Mouse (Mus musculus): ENCODE results near the gene Fam155a. TPM values are rescaled to one million over a fixed set of nuclear protein-coding genes. Genes with fewer than 3 reads are reported as not detected.
"Not testable (repeated sequence)": the region's sequence is repeated elsewhere in the genome, so short reads cannot be mapped to it uniquely, and the experiment has no call there.

The Fam155a gene
- 27.7 and 31.2 TPM in 2 replicates for polyA plus RNA-seq (2015; fragmentation: Nextera tagmentation; extraction: Ambion mirVana)

DNA sequence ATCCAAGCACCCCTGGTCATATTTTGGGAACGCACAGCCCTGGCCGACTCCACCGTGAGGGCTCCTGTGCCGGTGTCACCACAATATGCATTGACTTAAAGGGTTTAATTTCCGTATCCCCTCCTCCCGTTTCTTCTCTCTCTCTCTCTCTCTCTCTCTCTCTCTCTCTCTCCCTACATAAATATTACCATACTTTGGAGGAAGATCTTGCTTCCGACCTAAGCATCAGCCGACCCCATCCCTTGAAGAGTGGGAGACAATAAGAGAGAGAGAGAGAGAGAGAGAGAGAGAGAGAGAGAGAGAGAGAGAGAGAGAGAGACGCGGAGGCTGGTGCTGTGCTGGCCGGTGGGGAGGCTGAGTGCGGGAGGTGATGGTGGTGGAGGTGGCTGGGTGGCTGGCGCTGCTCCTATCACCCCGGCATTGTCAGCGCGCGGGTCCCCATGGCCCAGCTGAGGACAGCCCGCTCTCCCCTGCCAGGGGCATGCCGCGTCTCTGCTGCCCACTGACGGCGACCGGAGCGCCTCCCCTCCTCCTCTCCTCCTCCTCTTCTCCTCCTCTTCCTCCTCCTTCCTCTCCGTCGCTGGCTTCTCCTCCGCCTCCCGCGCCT lies at the start of gene Fam155a:
Fam155a (minus strand) TSS at position 163 of the 607 bp plus-strand sequence.
- peak within 1 kb of the TSS; percentile 84 for H3K4me3 ChIP-seq
- H3K4me1 ChIP-seq (replicated peaks) = peaks cover 25% of the 10 kb centered on the region

DNA sequence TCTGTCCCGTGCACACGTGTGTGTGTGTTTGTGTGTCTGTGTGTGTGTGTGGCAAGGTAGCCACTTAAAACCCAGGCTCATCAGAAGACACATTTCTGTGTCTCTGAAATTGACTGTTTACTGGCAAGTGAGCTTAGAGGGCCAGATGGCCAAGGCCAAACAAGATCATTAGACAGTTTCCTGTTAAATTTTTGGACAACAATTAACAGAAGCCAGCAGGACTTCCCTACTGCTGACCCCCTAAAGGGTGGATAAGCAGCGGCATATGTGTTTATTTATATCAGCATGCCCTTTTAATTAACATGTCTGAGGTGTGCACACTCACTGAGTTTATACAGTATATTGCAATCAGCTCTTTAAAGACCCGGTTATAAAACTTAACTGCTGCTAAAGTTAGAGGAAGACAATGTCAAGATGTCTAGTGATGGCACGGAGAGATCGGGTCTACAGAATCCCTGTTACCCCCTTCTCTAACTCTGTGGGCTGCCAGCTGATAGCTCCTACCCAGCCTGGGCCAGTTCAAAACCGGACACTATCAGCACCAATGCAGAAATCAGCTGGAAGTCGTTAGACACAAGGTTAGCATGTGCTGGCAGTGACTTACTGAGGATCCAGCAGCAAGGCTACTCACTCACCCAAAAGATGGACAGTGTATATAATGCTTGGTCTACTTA lies 42.4 kb upstream of the Fam155a start:
- 76% methylated on average over 8 of the region's 8 CpGs for WGBS
- H3K4me1 ChIP-seq (replicated peaks) = no peaks in the 10 kb centered on the region
- no peaks in the 10 kb centered on the region for H3K36me3 ChIP-seq
- H3K27ac ChIP-seq (replicated peaks) = no peak overlapping the region
- no peak overlapping the region for H3K4me3 ChIP-seq
- no peaks in the 10 kb centered on the region for H3K27me3 ChIP-seq
- H3K9me3 ChIP-seq = no peaks in the 10 kb centered on the region
- no peak overlapping the region for H3K4me2 ChIP-seq
- no peak for ATAC-seq (ENCODE audit: low FRiP score, low read depth)
- H3K9ac ChIP-seq = no peak overlapping the region

More for the DNA sequence above, at the start of gene Fam155a:
- H3K27me3 ChIP-seq = no peaks in the 10 kb centered on the region
- H3K9ac ChIP-seq = peak within 1 kb of the TSS; percentile 74
- WGBS = 2% methylated on average over 14 of the region's 29 CpGs
- peak within 1 kb of the TSS; percentile 94 for H3K27ac ChIP-seq (replicated peaks)
- no peaks in the 10 kb centered on the region for H3K36me3 ChIP-seq
- ATAC-seq (ENCODE audit: low FRiP score, low read depth) = peak; percentile 77
- peak within 1 kb of the TSS; percentile 90 for H3K4me2 ChIP-seq
- no peaks in the 10 kb centered on the region for H3K9me3 ChIP-seq

DNA sequence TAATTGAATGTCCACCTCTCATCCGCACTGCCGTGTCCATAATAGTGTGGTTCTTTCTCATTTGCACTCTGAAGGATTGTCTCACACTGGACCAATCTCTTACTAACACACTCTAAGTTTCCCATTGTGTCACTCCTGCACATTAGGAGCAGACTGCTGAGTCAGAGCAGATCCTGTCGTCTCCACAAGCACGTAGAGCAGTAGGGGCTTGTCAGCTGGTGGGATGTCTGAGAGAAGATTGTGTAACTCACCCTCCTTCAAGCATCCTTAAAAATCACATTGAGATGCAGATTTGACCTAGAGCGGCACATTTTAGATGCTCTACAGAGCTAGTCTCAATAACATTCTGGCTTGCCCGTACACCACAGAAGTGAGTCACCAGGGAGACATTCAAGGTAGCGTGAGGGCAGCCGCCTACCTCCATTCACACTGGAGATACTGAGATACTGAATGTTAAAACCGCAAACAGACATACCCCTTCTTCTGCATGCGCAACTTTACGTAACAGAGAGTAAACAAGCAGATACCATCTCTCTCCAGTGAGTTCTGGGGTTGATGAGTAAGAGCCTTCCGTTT lies 40.1 kb upstream of the Fam155a start:
- WGBS = 75% methylated on average over 12 of the region's 12 CpGs

DNA sequence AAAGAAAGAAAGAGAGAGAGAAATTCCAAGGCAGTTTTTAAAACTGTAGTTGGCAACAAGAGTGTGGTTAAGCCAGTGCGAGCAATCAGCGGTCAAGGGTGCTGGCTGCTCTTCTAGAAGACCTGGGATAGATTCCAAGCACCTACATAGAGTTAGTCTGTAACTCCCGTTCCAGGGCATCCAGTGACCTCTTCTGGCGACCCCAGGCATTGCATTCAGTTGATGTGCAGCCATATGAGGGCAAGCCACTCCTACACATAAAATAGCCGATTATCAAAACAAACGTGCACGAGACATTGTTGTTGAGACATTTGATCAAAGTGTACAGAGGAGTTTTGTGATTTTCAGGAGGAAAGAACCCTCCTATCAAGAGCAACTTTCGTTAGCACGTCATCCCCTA lies 37.6 kb upstream of the Fam155a start:
- WGBS = 84% methylated on average over 9 of the region's 9 CpGs
- H3K36me3 ChIP-seq = no peaks in the 10 kb centered on the region
- no peak overlapping the region for H3K4me3 ChIP-seq
- no peak overlapping the region for H3K4me2 ChIP-seq
- no peak overlapping the region for H3K27ac ChIP-seq (replicated peaks)
- H3K4me1 ChIP-seq (replicated peaks) = no peaks in the 10 kb centered on the region
- H3K27me3 ChIP-seq = no peaks in the 10 kb centered on the region
- H3K9ac ChIP-seq = no peak overlapping the region
- ATAC-seq (ENCODE audit: low FRiP score, low read depth) = no peak
- H3K9me3 ChIP-seq = 0 out of 2 replicates have a peak, but pooled peaks cover 3% of the 10 kb centered on the region

More for the DNA sequence above, 40.1 kb upstream of the Fam155a start:
- H3K4me3 ChIP-seq = no peak overlapping the region
- no peak for ATAC-seq (ENCODE audit: low FRiP score, low read depth)
- H3K4me2 ChIP-seq = no peak overlapping the region
- H3K9ac ChIP-seq = no peak overlapping the region
- no peaks in the 10 kb centered on the region for H3K27me3 ChIP-seq
- no peak overlapping the region for H3K27ac ChIP-seq (replicated peaks)
- H3K36me3 ChIP-seq = no peaks in the 10 kb centered on the region
- no peaks in the 10 kb centered on the region for H3K9me3 ChIP-seq
- no peaks in the 10 kb centered on the region for H3K4me1 ChIP-seq (replicated peaks)

DNA sequence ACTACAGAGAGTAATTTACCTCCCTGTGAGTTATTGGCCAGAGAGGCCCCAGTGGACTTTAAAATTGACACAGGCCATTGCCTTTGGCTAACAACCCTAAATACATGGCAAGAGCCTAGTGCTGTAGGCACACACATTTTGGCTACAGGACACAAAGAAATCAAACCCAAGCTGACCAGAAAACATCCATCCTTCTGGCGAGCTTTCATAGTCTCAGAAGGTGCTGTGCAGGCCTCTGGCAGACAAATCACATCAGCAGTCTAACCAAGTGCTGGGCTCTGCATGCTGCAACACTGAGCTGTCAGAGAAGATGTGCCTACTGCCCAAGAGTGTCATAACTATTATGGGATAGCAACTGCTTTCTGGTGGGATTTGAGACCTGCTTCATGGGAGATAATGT lies 34.7 kb upstream of the Fam155a start:
- 73% methylated on average over 1 of the region's 1 CpGs for WGBS
- peak; percentile 42; the same call in 1 of the 2 replicates for ATAC-seq (ENCODE audit: low FRiP score, low read depth)
- H3K27ac ChIP-seq (replicated peaks) = no peak overlapping the region

DNA sequence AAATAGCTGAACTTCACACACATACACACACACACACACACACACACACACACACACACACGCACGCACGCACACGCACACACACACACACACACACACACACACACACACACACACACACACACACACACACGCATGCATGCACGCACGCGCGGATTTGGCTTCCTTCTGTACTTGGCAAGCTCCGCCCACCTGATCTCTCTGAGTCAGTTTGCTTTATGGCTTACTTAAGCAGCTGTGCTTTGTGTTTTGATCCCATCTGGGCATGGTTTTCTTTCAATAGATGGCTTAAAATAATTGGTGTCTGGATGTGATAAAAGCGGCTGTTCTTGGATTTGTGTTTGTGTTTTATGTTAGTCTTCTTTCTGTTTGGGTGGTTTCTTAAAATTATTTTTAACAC lies 29.4 kb upstream of the Fam155a start:
- H3K36me3 ChIP-seq; H3K9ac ChIP-seq; ATAC-seq (ENCODE audit: low FRiP score, low read depth); H3K4me1 ChIP-seq (replicated peaks); H3K27me3 ChIP-seq; H3K4me2 ChIP-seq; H3K9me3 ChIP-seq; H3K4me3 ChIP-seq; H3K27ac ChIP-seq (replicated peaks): not testable (repeated sequence)
- 92% methylated on average over 7 of the region's 11 CpGs for WGBS

More for the DNA sequence above, 34.7 kb upstream of the Fam155a start:
- Histone ChIP-seq H3K9ac (no peak overlapping the region), H3K27me3 (no peaks in the 10 kb centered on the region), H3K4me2 (no peak overlapping the region), H3K36me3 (no peaks in the 10 kb centered on the region), H3K4me3 (no peak overlapping the region), H3K9me3 (0 out of 2 replicates have a peak, but pooled peaks cover 3% of the 10 kb centered on the region), H3K4me1 (replicated peaks) (no peaks in the 10 kb centered on the region)

DNA sequence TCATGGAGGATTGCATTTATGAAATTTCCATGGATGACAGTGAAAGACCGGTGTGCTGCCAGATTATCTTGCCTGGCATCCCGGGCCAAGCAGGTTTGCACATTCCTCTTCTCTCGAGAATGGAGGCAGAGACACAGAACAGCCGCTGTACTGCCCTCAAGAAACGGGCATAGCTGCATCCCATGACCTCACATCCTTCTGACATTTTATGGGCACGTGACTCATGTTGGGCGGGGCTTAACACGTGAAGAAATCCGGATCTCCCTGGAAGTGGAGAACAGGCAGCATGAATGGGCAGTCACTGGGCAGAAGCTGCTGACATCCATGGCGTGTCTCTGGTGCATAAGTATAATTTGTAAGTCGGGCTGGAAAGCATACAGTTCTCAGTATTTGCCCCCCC lies 29.0 kb upstream of the Fam155a start:
- WGBS = 88% methylated on average over 11 of the region's 11 CpGs
- H3K27ac ChIP-seq (replicated peaks) = no peak overlapping the region

DNA sequence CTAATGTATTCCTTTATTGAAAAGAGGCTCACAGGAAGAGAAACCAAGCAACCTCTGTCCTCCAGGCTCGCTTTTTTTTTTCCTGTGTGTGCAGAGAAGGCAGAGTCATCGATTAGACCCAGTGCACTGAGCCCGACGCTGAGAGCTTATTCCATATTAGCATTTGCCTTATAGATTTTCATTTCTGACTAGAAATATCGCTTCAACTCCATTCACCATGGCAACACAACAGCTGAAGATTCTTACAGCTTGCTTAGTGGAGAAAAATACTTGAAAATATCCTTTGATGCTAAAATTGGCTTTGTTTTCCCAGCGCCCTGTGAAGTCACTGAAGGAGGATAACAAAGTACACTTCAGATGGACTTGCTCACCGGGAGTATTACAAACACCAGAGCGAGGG lies 26.6 kb upstream of the Fam155a start:
- no peak for ATAC-seq (ENCODE audit: low FRiP score, low read depth)

More for the DNA sequence above, 29.0 kb upstream of the Fam155a start:
- H3K4me3 ChIP-seq = no peak overlapping the region
- H3K4me1 ChIP-seq (replicated peaks) = no peaks in the 10 kb centered on the region
- H3K36me3 ChIP-seq = no peaks in the 10 kb centered on the region
- H3K27me3 ChIP-seq = no peaks in the 10 kb centered on the region
- H3K9me3 ChIP-seq = 0 out of 2 replicates have a peak, but pooled peaks cover 3% of the 10 kb centered on the region
- H3K9ac ChIP-seq = no peak overlapping the region
- no peak overlapping the region for H3K4me2 ChIP-seq
- no peak for ATAC-seq (ENCODE audit: low FRiP score, low read depth)

DNA sequence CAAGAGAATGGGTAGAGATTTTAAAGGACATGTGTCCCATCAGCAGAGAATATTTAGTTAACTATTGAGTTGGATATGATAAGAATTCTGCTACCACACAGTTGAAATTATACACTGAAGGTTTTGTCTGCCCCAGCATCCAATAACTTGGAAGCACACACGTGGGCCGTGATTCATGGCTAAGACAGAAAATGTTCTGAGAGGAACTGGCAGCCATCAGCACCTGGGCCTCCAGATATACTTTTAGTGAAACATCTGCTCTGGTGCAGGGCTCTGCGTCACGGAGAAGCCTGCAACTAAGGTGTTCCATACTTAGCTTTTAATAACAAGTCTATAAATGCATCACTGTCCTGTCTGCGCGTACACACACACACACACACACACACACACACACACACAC lies 24.8 kb upstream of the Fam155a start:
- H3K4me3 ChIP-seq = no peak overlapping the region
- H3K4me1 ChIP-seq (replicated peaks) = no peaks in the 10 kb centered on the region
- H3K4me2 ChIP-seq = no peak overlapping the region
- WGBS = 94% methylated on average over 6 of the region's 6 CpGs
- no peak overlapping the region for H3K27ac ChIP-seq (replicated peaks)
- no peaks in the 10 kb centered on the region for H3K27me3 ChIP-seq
- H3K36me3 ChIP-seq = no peaks in the 10 kb centered on the region
- H3K9ac ChIP-seq = no peak overlapping the region
- no peak for ATAC-seq (ENCODE audit: low FRiP score, low read depth)
- H3K9me3 ChIP-seq = no peaks in the 10 kb centered on the region

More for the DNA sequence above, 26.6 kb upstream of the Fam155a start:
- H3K9me3 ChIP-seq = no peaks in the 10 kb centered on the region
- no peak overlapping the region for H3K27ac ChIP-seq (replicated peaks)
- no peaks in the 10 kb centered on the region for H3K36me3 ChIP-seq
- no peak overlapping the region for H3K4me2 ChIP-seq
- H3K4me3 ChIP-seq = no peak overlapping the region
- no peaks in the 10 kb centered on the region for H3K27me3 ChIP-seq
- no peak overlapping the region for H3K9ac ChIP-seq
- H3K4me1 ChIP-seq (replicated peaks) = no peaks in the 10 kb centered on the region
- WGBS = 73% methylated on average over 8 of the region's 8 CpGs

DNA sequence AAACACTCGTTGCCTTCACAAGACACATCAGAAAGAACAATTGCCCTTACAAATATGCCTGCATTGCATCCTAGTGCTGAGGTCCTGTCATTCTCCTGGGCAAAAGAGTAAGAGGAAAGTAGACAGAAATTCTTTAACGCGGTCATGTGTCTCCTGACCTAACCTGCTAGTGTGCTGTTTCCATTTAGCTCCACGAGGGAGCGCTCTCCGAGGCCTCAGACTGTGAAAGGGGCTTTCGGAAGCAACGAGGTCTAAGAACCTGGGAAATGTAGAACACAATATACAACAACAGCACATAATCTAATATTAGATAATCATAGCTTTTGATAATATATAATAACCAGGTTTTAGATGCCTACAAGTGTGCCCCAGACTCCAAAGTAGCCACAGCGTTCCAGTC lies 22.4 kb upstream of the Fam155a start:
- no peaks in the 10 kb centered on the region for H3K4me1 ChIP-seq (replicated peaks)
- no peak overlapping the region for H3K9ac ChIP-seq
- H3K9me3 ChIP-seq = no peaks in the 10 kb centered on the region
- no peaks in the 10 kb centered on the region for H3K36me3 ChIP-seq
- no peak overlapping the region for H3K27ac ChIP-seq (replicated peaks)
- H3K4me3 ChIP-seq = no peak overlapping the region
- 63% methylated on average over 9 of the region's 9 CpGs for WGBS
- ATAC-seq (ENCODE audit: low FRiP score, low read depth) = no peak
- H3K4me2 ChIP-seq = no peak overlapping the region
- H3K27me3 ChIP-seq = no peaks in the 10 kb centered on the region

DNA sequence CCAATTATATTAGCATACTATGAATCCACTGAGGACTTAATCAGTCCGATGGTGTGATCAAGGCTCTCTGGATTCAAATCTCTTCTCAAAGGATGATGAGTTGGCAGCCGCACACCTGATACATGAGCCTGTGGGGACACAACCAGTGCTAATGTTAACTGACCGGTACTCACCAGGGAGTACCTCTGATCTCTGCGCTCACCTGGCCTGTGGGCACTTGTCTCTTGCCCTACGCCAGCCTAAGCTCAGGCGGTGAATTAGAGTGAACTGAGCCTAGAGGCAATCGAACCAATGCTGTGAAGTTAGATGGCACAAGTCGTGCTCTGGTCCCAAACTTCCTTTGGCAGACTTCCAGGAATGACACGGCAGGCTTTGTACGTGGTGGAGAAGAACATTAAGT lies 9.4 kb upstream of the Fam155a start:
- WGBS = 70% methylated on average over 10 of the region's 10 CpGs
- no peak overlapping the region for H3K27ac ChIP-seq (replicated peaks)
- H3K27me3 ChIP-seq = no peaks in the 10 kb centered on the region
- H3K9ac ChIP-seq = no peak overlapping the region
- H3K4me2 ChIP-seq = no peak overlapping the region
- H3K4me1 ChIP-seq (replicated peaks) = no peaks in the 10 kb centered on the region
- no peak overlapping the region for H3K4me3 ChIP-seq
- no peaks in the 10 kb centered on the region for H3K9me3 ChIP-seq
- no peak for ATAC-seq (ENCODE audit: low FRiP score, low read depth)
- H3K36me3 ChIP-seq = no peaks in the 10 kb centered on the region

DNA sequence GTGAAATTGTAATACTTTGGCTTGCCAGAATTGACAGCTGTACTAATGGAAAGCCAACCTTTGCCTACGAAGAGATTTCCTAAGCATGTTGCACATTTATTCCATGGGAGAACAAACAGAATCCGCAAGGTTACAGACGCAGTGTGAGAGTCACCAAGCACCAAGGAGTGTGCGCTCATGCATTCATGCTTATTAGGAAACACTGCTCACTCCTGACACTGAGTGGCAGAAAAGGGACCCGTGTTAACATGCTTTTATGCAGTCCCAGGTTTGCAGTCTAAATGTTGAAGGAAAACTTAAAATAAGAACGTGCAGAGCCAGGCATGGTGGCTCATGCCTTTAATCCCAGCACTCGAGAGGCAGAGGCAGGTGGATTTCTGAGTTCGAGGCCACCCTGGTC lies 7.2 kb upstream of the Fam155a start:
- no peaks in the 10 kb centered on the region for H3K9me3 ChIP-seq
- H3K9ac ChIP-seq = no peak overlapping the region
- no peaks in the 10 kb centered on the region for H3K4me1 ChIP-seq (replicated peaks)
- no peak overlapping the region for H3K4me2 ChIP-seq
- no peak overlapping the region for H3K4me3 ChIP-seq
- no peaks in the 10 kb centered on the region for H3K27me3 ChIP-seq
- ATAC-seq (ENCODE audit: low FRiP score, low read depth) = no peak
- WGBS = 49% methylated on average over 8 of the region's 8 CpGs
- H3K36me3 ChIP-seq = no peaks in the 10 kb centered on the region
- no peak overlapping the region for H3K27ac ChIP-seq (replicated peaks)

All from hindbrain, embryonic 15.5 days (tissue).